Mouse (Mus musculus) embryonic facial prominence, embryonic 15.5 days (tissue): ENCODE results near the gene Smim6. TPM values are rescaled to one million over a fixed set of nuclear protein-coding genes. Genes with fewer than 3 reads are reported as not detected.

Experiments used
- ATAC-seq: fragments of 200-750 bp; cut with Nextera tagmentation; 2 replicates; pipeline ENCODE4 v1.8.0; 2017; ENCODE audit warnings: low read depth, moderate TSS enrichment; ENCODE audit not compliant: insufficient number of reproducible peaks, low FRiP score, low TSS enrichment
- H3K27ac ChIP-seq: fragments of 300-500 bp; sonication (generic); replicated peaks from 2 replicates; pipeline ENCODE4 v1.5.1; 2015; ENCODE audit warnings: mild to moderate bottlenecking, inconsistent platforms
- H3K27me3 ChIP-seq: fragments of 300-500 bp; sonication (generic); 2 replicates; pipeline ENCODE4 v1.6.1; 2015; ENCODE audit warnings: inconsistent platforms
- H3K36me3 ChIP-seq: fragments of 300-500 bp; sonication (generic); 2 replicates; pipeline ENCODE4 v1.6.1; 2015; ENCODE audit warnings: mild to moderate bottlenecking, inconsistent platforms
- H3K4me1 ChIP-seq: fragments of 300-500 bp; sonication (generic); 2 replicates; pipeline ENCODE4 v1.6.1; 2015; ENCODE audit warnings: inconsistent platforms
- H3K4me2 ChIP-seq: fragments of 300-500 bp; sonication (generic); replicated peaks from 2 replicates; pipeline ENCODE4 v1.6.1; 2015; ENCODE audit warnings: mild to moderate bottlenecking, inconsistent platforms
- H3K4me3 ChIP-seq: fragments of 300-500 bp; sonication (generic); replicated peaks from 2 replicates; pipeline ENCODE4 v1.5.1; 2015; ENCODE audit warnings: mild to moderate bottlenecking, inconsistent platforms
- H3K9ac ChIP-seq: fragments of 300-500 bp; sonication (generic); 2 replicates; pipeline ENCODE4 v1.6.1; 2015; ENCODE audit warnings: inconsistent platforms
- H3K9me3 ChIP-seq: fragments of 300-500 bp; sonication (generic); replicated peaks from 2 replicates; pipeline ENCODE4 v1.6.1; 2016; ENCODE audit warnings: inconsistent platforms
- WGBS: fragments of 180-500 bp; shearing (Covaris S2); methylation state at CpG from one replicate; pipeline ENCODE4 v1.1.7; 2015; 5-methylcytosine and 5-hydroxymethylcytosine counted together
- polyA plus RNA-seq: library from polyadenylated mRNA; unstranded; fragments of >200 nt; fragmentation: Nextera tagmentation; extraction: Ambion mirVana; gene quantifications from 2 replicates; pipeline ENCODE4 v1.2.1, GENCODE M21; 2015

Gene Smim6
- polyA plus RNA-seq, 1 experiment from 2014 or later, result 2.6 TPM

- no peak overlapping the region for H3K9ac ChIP-seq
- H3K4me2 ChIP-seq, result no peak overlapping the region
- WGBS, result 76% methylated on average over 11 of the region's 11 CpGs
- peaks cover 5% of the 10 kb centered on the region; the same call in 1 of the 2 replicates for H3K4me1 ChIP-seq
- peaks cover 17% of the 10 kb centered on the region for H3K27me3 ChIP-seq
- H3K27ac ChIP-seq, result no peak overlapping the region
- H3K9me3 ChIP-seq, result no peaks in the 10 kb centered on the region
- no peaks in the 10 kb centered on the region for H3K36me3 ChIP-seq
- no peak; the same call in 1 of the 2 replicates for ATAC-seq
- H3K4me3 ChIP-seq, result no peak overlapping the region
Observed at GRCm38 (mm10) chr11:115885281-115885680, 26.5 kb upstream of the Smim6 start.

DNA sequence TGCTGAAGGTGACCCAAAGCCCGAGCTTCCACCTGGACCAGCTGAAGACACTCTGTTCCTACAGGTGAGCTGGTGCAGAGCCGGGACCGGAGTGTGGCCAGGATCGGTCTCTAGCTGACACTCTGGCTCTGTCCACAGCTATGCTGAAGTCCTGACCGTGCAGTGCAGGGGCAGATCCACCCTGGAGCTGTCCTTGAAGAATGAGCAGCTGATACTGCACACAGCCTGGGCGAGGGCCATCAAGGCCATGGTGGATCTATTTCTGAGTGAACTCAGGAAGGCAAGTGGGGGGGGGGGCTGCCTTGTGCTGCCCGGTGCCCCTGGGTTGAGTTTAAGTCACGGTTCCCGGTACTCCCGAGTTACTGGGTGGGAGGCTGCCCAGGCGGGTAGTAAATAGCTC is 25.4 kb upstream of the Smim6 start:
- Histone ChIP-seq H3K27ac (no peak overlapping the region), H3K36me3 (no peaks in the 10 kb centered on the region), H3K9me3 (no peaks in the 10 kb centered on the region), H3K9ac (no peak overlapping the region), H3K4me2 (no peak overlapping the region), H3K4me3 (no peak overlapping the region), H3K4me1 (peaks cover 5% of the 10 kb centered on the region; the same call in 1 of the 2 replicates), H3K27me3 (peaks cover 17% of the 10 kb centered on the region)
- ATAC-seq, result no peak
- WGBS, result 86% methylated on average over 11 of the region's 11 CpGs

DNA sequence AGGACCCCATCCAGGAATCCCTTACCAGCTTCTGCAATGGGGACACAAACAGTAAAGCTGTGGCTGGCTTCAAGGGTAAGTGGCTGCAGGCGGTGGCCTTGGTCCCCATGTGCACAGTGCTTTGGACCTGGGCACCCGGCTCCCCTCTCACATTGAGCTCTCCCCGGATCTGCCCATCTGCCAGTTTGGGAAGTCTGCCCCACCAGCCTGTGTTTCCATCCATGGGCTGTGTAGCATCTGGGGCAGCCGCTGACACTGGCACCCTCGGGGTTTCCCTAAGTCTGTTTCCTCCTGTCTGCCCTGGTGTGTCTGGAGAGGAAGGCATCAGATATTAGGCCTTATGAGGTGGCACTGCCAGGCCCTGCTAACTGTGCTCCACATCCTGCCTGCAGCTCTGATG is 23.8 kb upstream of the Smim6 start:
- 90% methylated on average over 5 of the region's 5 CpGs for WGBS
- Histone ChIP-seq H3K36me3 (peaks cover 3% of the 10 kb centered on the region; the same call in 1 of the 2 replicates), H3K9me3 (no peaks in the 10 kb centered on the region), H3K4me2 (no peak overlapping the region), H3K27me3 (peaks cover 12% of the 10 kb centered on the region; the same call in 1 of the 2 replicates), H3K9ac (no peak overlapping the region), H3K4me1 (peaks cover 5% of the 10 kb centered on the region; the same call in 1 of the 2 replicates), H3K4me3 (no peak overlapping the region), H3K27ac (no peak overlapping the region)
- ATAC-seq, result no peak

DNA sequence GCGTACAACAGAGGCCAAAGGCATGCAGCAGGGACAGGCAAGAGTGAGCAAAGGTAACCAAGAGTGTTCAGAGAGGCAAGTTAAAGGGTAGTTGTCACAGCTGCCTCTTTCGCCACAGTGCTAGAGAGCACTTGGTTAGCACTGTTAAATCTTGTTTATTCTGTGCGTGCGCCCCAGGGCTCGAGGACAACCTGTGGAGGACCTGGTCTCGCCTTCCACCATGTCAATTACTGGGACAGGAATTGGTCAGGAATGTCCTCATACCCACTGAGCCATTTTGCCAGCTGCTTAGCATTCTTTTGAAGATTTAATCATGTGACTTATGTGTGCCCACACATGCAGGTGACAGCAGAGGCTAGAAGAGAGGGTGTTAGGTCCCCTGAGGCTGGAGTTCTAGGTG is 22.7 kb upstream of the Smim6 start:
- Histone ChIP-seq H3K27ac (no peak overlapping the region), H3K4me1 (peaks cover 5% of the 10 kb centered on the region; the same call in 1 of the 2 replicates), H3K4me2 (no peak overlapping the region), H3K27me3 (0 out of 2 replicates have a peak, but pooled peaks cover 2% of the 10 kb centered on the region), H3K4me3 (no peak overlapping the region), H3K9ac (no peak overlapping the region), H3K9me3 (no peaks in the 10 kb centered on the region), H3K36me3 (peaks cover 14% of the 10 kb centered on the region)
- no peak for ATAC-seq
- 77% methylated on average over 6 of the region's 6 CpGs for WGBS

DNA sequence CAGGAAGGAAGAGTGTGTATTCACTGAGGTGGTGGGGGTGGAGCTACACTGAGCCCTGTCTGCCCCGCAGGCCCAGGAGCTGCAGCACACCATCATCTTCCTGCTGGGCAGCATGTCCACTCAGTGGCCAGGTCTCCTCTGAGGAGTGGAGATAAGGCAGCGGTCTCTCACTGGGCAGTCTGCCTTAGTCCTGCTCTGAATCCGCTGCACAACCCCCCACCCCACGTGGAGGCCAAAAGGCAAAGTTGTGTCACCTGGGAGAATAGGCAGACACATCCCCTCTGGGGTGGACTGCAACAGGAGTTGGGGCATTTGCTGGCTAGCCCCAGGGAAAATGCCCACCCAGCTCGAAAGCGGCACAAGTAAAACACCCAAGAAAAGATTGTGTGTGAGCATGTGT is 19.6 kb upstream of the Smim6 start:
- Histone ChIP-seq H3K27ac (no peak overlapping the region), H3K36me3 (peaks cover 36% of the 10 kb centered on the region), H3K4me1 (peaks cover 5% of the 10 kb centered on the region; the same call in 1 of the 2 replicates), H3K4me3 (no peak overlapping the region), H3K9ac (no peak overlapping the region), H3K4me2 (no peak overlapping the region), H3K27me3 (no peaks in the 10 kb centered on the region), H3K9me3 (no peaks in the 10 kb centered on the region)
- ATAC-seq, result no peak
- WGBS, result 63% methylated on average over 6 of the region's 6 CpGs

- 86% methylated on average over 9 of the region's 9 CpGs for WGBS
- peaks cover 36% of the 10 kb centered on the region for H3K36me3 ChIP-seq
- H3K4me2 ChIP-seq, result no peak overlapping the region
- H3K9ac ChIP-seq, result no peak overlapping the region
- ATAC-seq, result no peak
- no peaks in the 10 kb centered on the region for H3K27me3 ChIP-seq
- no peaks in the 10 kb centered on the region for H3K9me3 ChIP-seq
- no peak overlapping the region for H3K4me3 ChIP-seq
- peaks cover 5% of the 10 kb centered on the region; the same call in 1 of the 2 replicates for H3K4me1 ChIP-seq
- no peak overlapping the region for H3K27ac ChIP-seq
Observed at GRCm38 (mm10) chr11:115893071-115893470, 18.7 kb upstream of the Smim6 start.

DNA sequence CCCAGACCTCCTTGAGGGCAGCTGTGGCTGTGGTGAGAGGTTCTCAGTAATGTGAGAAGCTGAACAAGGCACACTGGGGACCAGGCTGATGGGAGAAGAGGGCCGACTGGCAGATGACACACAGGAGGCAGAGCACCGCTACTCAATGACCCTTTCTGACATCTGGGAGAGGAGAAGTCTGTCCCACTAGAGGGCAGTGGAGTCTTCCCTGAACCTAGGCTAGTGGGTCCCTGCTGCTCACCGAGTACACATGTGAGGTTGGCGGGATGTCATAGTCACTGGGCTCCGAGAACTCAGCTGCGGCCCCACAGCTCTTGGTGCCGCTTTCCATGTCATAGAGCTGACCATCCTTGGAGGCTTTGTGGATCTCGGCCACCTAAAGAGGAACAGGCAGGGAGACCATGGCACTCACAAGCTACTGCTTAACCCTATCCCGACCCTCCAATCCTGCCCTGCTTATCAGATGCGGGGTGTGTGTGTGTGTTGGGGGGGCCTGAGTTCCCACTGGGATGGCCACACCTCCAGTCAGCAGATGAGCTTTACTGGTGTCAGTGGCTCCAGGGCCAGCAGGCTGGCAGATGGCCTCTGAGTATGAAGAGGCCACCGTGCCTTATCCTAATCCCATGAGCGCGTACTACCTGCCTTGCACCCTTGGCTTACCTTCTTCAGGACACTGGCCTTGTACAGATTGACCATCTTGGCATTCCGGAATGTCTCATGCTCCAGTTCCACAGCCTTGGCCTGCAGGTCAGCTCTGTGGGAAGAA is 16.9 kb upstream of the Smim6 start:
- WGBS, result 75% methylated on average over 14 of the region's 14 CpGs
- no peak for ATAC-seq

GRCm38 (mm10) chr11:115898446-115898845 is 13.4 kb upstream of the Smim6 start:
- H3K4me3 ChIP-seq, result no peak overlapping the region
- peaks cover 29% of the 10 kb centered on the region for H3K36me3 ChIP-seq
- peaks cover 39% of the 10 kb centered on the region for H3K4me1 ChIP-seq
- WGBS, result 78% methylated on average over 7 of the region's 7 CpGs
- no peaks in the 10 kb centered on the region for H3K9me3 ChIP-seq
- H3K27ac ChIP-seq, result no peak overlapping the region
- no peak overlapping the region for H3K9ac ChIP-seq
- no peak overlapping the region for H3K4me2 ChIP-seq
- no peak for ATAC-seq
- no peaks in the 10 kb centered on the region for H3K27me3 ChIP-seq

More for the DNA sequence above, 16.9 kb upstream of the Smim6 start:
- Histone ChIP-seq H3K4me1 (peaks cover 6% of the 10 kb centered on the region), H3K9ac (no peak overlapping the region), H3K27ac (no peak overlapping the region), H3K4me2 (no peak overlapping the region), H3K27me3 (no peaks in the 10 kb centered on the region), H3K9me3 (no peaks in the 10 kb centered on the region), H3K4me3 (no peak overlapping the region), H3K36me3 (peaks cover 36% of the 10 kb centered on the region)

GRCm38 (mm10) chr11:115898886-115899285 is 12.9 kb upstream of the Smim6 start:
- Histone ChIP-seq H3K9me3 (no peaks in the 10 kb centered on the region), H3K27ac (0 out of 2 replicates have a peak overlapping the region, but pooled peaks have one; percentile 72), H3K36me3 (peaks cover 25% of the 10 kb centered on the region), H3K4me3 (no peak overlapping the region), H3K4me2 (no peak overlapping the region), H3K4me1 (peaks cover 44% of the 10 kb centered on the region), H3K9ac (no peak overlapping the region), H3K27me3 (no peaks in the 10 kb centered on the region)
- no peak for ATAC-seq
- 16% methylated on average over 4 of the region's 4 CpGs for WGBS

DNA sequence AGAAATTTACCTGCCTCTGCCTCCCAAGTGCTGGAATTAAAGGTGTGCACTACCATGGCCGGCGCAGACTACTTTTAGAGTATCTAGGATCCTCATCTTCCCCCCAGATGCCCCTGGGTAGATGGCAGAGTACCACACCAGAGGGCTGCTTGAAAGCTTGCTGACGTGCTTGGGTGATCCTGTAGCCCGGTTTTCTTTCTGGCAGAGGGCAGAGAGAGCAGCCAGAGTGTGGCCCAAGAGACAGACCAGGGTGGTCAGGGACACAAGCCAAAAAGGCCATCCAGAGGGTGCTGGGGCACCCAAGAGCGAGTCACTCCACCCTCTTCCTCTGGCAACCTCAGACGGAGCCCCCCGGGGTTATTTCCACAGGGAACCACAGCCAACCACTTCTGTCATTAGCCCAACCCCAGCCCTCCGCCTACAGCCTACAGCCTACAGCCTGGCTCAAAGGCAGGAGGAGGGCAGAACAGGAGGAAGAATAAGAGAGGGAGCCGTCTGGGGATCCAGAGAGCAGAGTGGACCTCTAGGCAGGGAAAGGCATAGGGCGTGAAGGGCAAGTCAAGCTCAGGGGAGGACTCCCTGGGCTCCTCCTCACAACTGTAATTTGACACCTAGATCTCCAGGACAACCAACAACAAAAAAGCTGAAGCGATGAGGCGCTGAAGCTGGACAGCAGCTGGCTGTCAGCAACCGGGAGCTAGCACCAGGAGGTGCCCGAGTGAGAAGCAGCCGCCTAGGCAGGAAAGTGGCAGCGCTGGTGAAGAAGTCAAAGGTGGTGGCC is 12.1 kb upstream of the Smim6 start, which contains the start of gene Smim5:
Gene Smim5 (plus strand): TSS at position 481 of the 781 bp plus-strand sequence.
- no peaks in the 10 kb centered on the region for H3K27me3 ChIP-seq
- 29% methylated on average over 16 of the region's 16 CpGs for whole genome bisulfite sequencing
- H3K4me1 ChIP-seq, result peaks cover 50% of the 10 kb centered on the region
- H3K4me3 ChIP-seq, result peak within 1 kb of the TSS; percentile 13; the same call in 1 of the 2 replicates
- H3K9ac ChIP-seq, result no peak within 1 kb of the TSS
- no peaks in the 10 kb centered on the region for H3K9me3 ChIP-seq
- H3K27ac ChIP-seq, result peak within 1 kb of the TSS; percentile 72
- ATAC-seq, result peak; percentile 32; the same call in 1 of the 2 replicates
- H3K4me2 ChIP-seq, result peak within 1 kb of the TSS; percentile 9
- peaks cover 17% of the 10 kb centered on the region for H3K36me3 ChIP-seq
